Mouse (Mus musculus): ENCODE results near the gene Tmem139. TPM values are rescaled to one million over a fixed set of nuclear protein-coding genes. Genes with fewer than 3 reads are reported as not detected.

Tmem139 gene
- polyA plus RNA-seq, 1 experiment from 2014 or later, result 2.4 TPM

DNA sequence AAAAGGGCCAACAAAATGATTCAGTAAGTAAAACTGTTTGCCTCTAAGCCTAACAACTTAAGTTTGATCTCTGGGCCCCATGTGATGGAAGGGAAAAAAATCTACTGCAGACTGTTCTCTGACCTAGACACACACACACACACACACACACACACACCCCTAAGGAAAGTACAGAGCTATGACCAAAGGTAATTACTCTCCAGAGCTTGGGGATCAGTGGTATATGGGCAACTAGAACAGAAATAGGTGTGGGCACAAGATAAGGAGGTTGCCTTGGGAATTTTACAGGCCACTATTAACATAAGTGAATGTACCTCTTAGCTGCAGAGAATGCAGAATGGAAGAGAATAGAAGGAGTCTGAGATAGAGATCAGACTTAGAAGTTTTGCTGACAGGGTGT lies 25.8 kb downstream of the Tmem139 start:
- Histone ChIP-seq H3K4me3 (no peak overlapping the region), H3K9ac (no peak overlapping the region), H3K9me3 (no peaks in the 10 kb centered on the region), H3K4me2 (no peak overlapping the region), H3K4me1 (no peaks in the 10 kb centered on the region), H3K36me3 (peaks cover 11% of the 10 kb centered on the region), H3K27me3 (no peaks in the 10 kb centered on the region), H3K27ac (no peak overlapping the region)
- no peak for ATAC-seq (ENCODE audit: insufficient number of reproducible peaks, low FRiP score, low TSS enrichment, low read depth)

DNA sequence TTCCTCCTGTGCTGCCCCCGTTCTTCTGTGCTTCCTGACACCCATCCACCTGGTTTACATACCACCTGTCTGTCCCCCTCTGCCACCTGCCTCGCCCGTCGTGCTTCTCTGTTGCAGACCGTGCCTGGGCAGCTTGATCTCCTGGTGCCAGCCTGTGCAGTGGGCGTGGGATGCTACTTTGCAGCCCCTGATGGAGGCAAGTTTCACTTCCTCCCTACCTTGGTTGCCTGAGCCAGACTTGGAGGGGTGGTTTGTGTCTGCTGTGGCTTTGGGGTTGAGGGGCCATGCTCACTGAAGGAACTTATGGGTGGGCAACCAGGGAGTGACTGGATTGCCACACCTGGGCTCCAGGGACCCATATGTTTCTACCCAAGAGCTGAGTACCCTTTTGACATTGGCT lies 31.6 kb downstream of the Tmem139 start:
- Histone ChIP-seq H3K27ac (no peak overlapping the region), H3K4me3 (no peak overlapping the region), H3K27me3 (no peaks in the 10 kb centered on the region), H3K4me1 (no peaks in the 10 kb centered on the region), H3K9ac (no peak overlapping the region), H3K4me2 (no peak overlapping the region), H3K9me3 (no peaks in the 10 kb centered on the region), H3K36me3 (no peaks in the 10 kb centered on the region)
- 85% methylated on average over 6 of the region's 6 CpGs for WGBS
- ATAC-seq (ENCODE audit: insufficient number of reproducible peaks, low FRiP score, low TSS enrichment, low read depth), result no peak

GRCm38 (mm10) chr6:42295549-42296094 lies 33.9 kb downstream of the Tmem139 start:
- Histone ChIP-seq H3K4me1 (no peaks in the 10 kb centered on the region), H3K9me3 (no peaks in the 10 kb centered on the region), H3K27me3 (no peaks in the 10 kb centered on the region), H3K4me3 (no peak overlapping the region), H3K27ac (no peak overlapping the region), H3K9ac (no peak overlapping the region), H3K36me3 (no peaks in the 10 kb centered on the region), H3K4me2 (no peak overlapping the region)
- 56% methylated on average over 3 of the region's 3 CpGs for WGBS
- ATAC-seq (ENCODE audit: insufficient number of reproducible peaks, low FRiP score, low TSS enrichment, low read depth), result no peak

GRCm38 (mm10) chr6:42299362-42299761 lies 37.6 kb downstream of the Tmem139 start:
- WGBS, result 80% methylated on average over 5 of the region's 5 CpGs
- no peaks in the 10 kb centered on the region for H3K27me3 ChIP-seq
- no peak overlapping the region for H3K4me2 ChIP-seq
- no peak overlapping the region for H3K9ac ChIP-seq
- no peak overlapping the region for H3K4me3 ChIP-seq
- H3K9me3 ChIP-seq, result no peaks in the 10 kb centered on the region
- no peaks in the 10 kb centered on the region for H3K36me3 ChIP-seq
- no peaks in the 10 kb centered on the region for H3K4me1 ChIP-seq
- no peak for ATAC-seq (ENCODE audit: insufficient number of reproducible peaks, low FRiP score, low TSS enrichment, low read depth)
- H3K27ac ChIP-seq, result no peak overlapping the region

GRCm38 (mm10) chr6:42309816-42310378 lies 48.1 kb downstream of the Tmem139 start:
- H3K9ac ChIP-seq, result no peak overlapping the region
- no peak for ATAC-seq (ENCODE audit: insufficient number of reproducible peaks, low FRiP score, low TSS enrichment, low read depth)
- no peak overlapping the region for H3K27ac ChIP-seq
- H3K27me3 ChIP-seq, result no peaks in the 10 kb centered on the region
- no peak overlapping the region for H3K4me3 ChIP-seq
- WGBS, result 47% methylated on average over 8 of the region's 8 CpGs
- no peaks in the 10 kb centered on the region for H3K4me1 ChIP-seq
- no peaks in the 10 kb centered on the region for H3K36me3 ChIP-seq
- no peaks in the 10 kb centered on the region for H3K9me3 ChIP-seq
- no peak overlapping the region for H3K4me2 ChIP-seq

DNA sequence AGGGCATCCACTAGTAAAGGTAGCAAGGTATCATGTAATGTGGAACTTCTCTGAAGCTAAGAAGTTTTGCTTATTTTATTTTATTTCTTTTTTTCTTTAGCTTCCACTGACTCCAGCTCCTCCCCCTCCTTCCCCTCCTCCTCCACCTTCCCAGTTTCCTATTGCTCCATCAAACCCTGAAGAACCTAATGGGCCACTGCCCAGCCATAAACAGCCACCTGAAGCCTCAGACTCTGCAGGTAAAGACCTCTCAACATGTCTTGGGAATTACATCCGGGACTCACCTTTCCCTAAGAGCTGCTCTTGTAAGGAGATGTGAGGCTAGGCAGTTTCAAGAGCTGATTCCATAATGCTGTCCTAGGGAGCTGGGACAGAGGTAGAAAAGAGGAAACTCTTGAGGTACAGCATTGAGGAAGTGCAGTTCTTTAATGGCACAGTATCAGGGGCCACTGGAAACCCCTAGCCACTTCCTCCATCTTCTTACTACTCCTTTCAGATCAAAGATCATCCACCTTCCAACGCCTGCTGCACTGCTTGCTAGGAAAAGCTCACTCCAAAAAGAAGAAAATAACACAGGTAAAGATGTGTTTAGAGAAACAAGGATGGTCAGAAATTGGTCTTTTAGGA lies 48.8 kb downstream of the Tmem139 start:
- no peak for ATAC-seq (ENCODE audit: insufficient number of reproducible peaks, low FRiP score, low TSS enrichment, low read depth)
- H3K27ac ChIP-seq, result no peak overlapping the region
- no peak overlapping the region for H3K4me3 ChIP-seq
- no peak overlapping the region for H3K9ac ChIP-seq
- no peaks in the 10 kb centered on the region for H3K36me3 ChIP-seq
- no peaks in the 10 kb centered on the region for H3K9me3 ChIP-seq
- no peaks in the 10 kb centered on the region for H3K27me3 ChIP-seq
- no peak overlapping the region for H3K4me2 ChIP-seq
- no peaks in the 10 kb centered on the region for H3K4me1 ChIP-seq
- WGBS, result 79% methylated on average over 2 of the region's 2 CpGs

Other genes with a start within 250 kb of the Tmem139 start
- gene Sva, start 223.6 kb upstream of the Tmem139 start, polyA plus RNA-seq (2015; fragmentation: Nextera tagmentation; extraction: Ambion mirVana), result not detected in 2 replicates
- not detected in 2 replicates for gene Tas2r139, start 121.0 kb upstream of the Tmem139 start, polyA plus RNA-seq (2015; fragmentation: Nextera tagmentation; extraction: Ambion mirVana)
- gene Tas2r144, start 46.6 kb upstream of the Tmem139 start, polyA plus RNA-seq (2015; fragmentation: Nextera tagmentation; extraction: Ambion mirVana), result not detected in 2 replicates
- 20.7 and 21.4 TPM in 2 replicates for gene Gstk1, start 16.0 kb upstream of the Tmem139 start, polyA plus RNA-seq (2015; fragmentation: Nextera tagmentation; extraction: Ambion mirVana)
- gene Casp2, start 3.0 kb downstream of the Tmem139 start, polyA plus RNA-seq (2015; fragmentation: Nextera tagmentation; extraction: Ambion mirVana), result 47.1 and 51.2 TPM in 2 replicates
- 0.33 and 1.0 TPM in 2 replicates for gene Clcn1, start 24.7 kb downstream of the Tmem139 start, polyA plus RNA-seq (2015; fragmentation: Nextera tagmentation; extraction: Ambion mirVana)
- gene Fam131b, start 62.7 kb downstream of the Tmem139 start, polyA plus RNA-seq (2015; fragmentation: Nextera tagmentation; extraction: Ambion mirVana), result 0.15 and 0.19 TPM in 2 replicates
- 107 and 138 TPM in 2 replicates for gene Zyx, start 87.7 kb downstream of the Tmem139 start, polyA plus RNA-seq (2015; fragmentation: Nextera tagmentation; extraction: Ambion mirVana)
- 25.4 and 30.1 TPM in 2 replicates for gene Epha1, start 111.3 kb downstream of the Tmem139 start, polyA plus RNA-seq (2015; fragmentation: Nextera tagmentation; extraction: Ambion mirVana)
- not detected in 2 replicates for gene Tas2r143, start 138.3 kb downstream of the Tmem139 start, polyA plus RNA-seq (2015; fragmentation: Nextera tagmentation; extraction: Ambion mirVana)
- not detected in 2 replicates for gene Tas2r135, start 143.5 kb downstream of the Tmem139 start, polyA plus RNA-seq (2015; fragmentation: Nextera tagmentation; extraction: Ambion mirVana)
- gene Tas2r126, start 172.6 kb downstream of the Tmem139 start, polyA plus RNA-seq (2015; fragmentation: Nextera tagmentation; extraction: Ambion mirVana), result 0.26 TPM in 1 of 2 replicates, not detected in the other
- not detected in 2 replicates for gene Olfr458, start 203.2 kb downstream of the Tmem139 start, polyA plus RNA-seq (2015; fragmentation: Nextera tagmentation; extraction: Ambion mirVana)
- not detected in 2 replicates for gene Olfr457, start 214.4 kb downstream of the Tmem139 start, polyA plus RNA-seq (2015; fragmentation: Nextera tagmentation; extraction: Ambion mirVana)
- not detected in 2 replicates for gene Olfr456, start 225.2 kb downstream of the Tmem139 start, polyA plus RNA-seq (2015; fragmentation: Nextera tagmentation; extraction: Ambion mirVana)